Mouse (Mus musculus) skeletal muscle tissue, postnatal 0 days (tissue): Measurements from ENCODE around the gene Vmn1r137. TPM values are rescaled to one million over a fixed set of nuclear protein-coding genes. Genes with fewer than 3 reads are reported as not detected.

ENCODE experiments used
- polyA plus RNA-seq: library from polyadenylated mRNA; unstranded; fragments of >200 nt; fragmentation: Nextera tagmentation; extraction: Ambion mirVana; gene quantifications from 2 replicates; pipeline ENCODE4 v1.2.1, GENCODE M21; 2015

Gene Vmn1r137
- polyA plus RNA-seq: not detected in 2 replicates

DNA sequence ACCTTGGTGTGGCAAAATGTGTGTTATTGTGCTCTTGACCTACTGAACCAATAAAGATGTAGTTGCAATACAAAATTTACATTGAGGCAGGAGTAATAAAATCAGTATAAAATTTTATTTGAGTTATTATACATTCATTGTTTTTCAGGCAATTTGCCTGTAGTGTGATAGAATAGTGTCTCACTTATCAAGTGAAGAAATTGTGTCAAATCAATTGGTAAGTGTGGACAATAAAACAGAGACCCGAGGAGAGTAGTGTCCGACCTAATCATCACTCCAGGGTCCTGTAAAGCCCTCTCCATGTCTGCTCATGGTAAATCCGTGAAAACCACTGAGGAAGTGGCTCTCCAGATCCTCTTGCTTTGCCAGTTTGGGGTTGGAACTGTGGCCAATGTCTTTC, at the start of gene Vmn1r137:
Vmn1r137 (plus strand) TSS at position 301 of the 400 bp plus-strand sequence.

DNA sequence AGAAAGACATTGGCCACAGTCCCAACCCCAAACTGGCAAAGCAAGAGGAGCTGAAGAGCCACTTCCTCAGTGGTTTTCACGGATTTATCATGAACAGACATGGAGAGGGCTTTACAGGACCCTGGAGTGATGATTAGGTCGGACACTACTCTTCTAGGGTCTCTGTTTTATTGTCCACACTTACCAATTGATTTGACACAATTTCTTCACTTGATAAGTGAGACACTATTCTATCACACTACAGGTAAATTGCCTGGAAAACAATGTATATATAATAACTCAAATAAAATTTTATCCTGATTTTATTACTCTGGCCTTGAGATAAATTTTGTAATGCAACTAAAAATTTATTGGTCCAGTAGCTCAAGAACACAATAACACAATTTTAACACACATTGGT, 34.4 kb downstream of the Vmn1r137 start, which contains the start of gene Vmn1r138:
Vmn1r138 (minus strand) TSS at position 101 of the 400 bp plus-strand sequence.

Other genes starting within 250 kb of the Vmn1r137 start
- not detected in 2 replicates for gene Gm4175, start 233.1 kb upstream of the Vmn1r137 start, polyA plus RNA-seq
- not detected in 2 replicates for gene Gm4177, start 197.9 kb upstream of the Vmn1r137 start, polyA plus RNA-seq
- gene Vmn1r135, start 162.2 kb upstream of the Vmn1r137 start, polyA plus RNA-seq: not detected in 2 replicates
- not detected in 2 replicates for gene Gm5725, start 150.3 kb upstream of the Vmn1r137 start, polyA plus RNA-seq
- gene Gm5891, start 73.3 kb upstream of the Vmn1r137 start, polyA plus RNA-seq: not detected in 2 replicates
- gene Vmn1r138, start 34.3 kb downstream of the Vmn1r137 start, polyA plus RNA-seq: not detected in 2 replicates
- gene Gm6176, start 61.7 kb downstream of the Vmn1r137 start, polyA plus RNA-seq: not detected in 2 replicates
- not detected in 2 replicates for gene Vmn1r139, start 74.5 kb downstream of the Vmn1r137 start, polyA plus RNA-seq
- not detected in 2 replicates for gene Gm16451, start 123.7 kb downstream of the Vmn1r137 start, polyA plus RNA-seq
- gene Gm10666, start 140.2 kb downstream of the Vmn1r137 start, polyA plus RNA-seq: not detected in 2 replicates
- not detected in 2 replicates for gene Vmn1r142, start 169.4 kb downstream of the Vmn1r137 start, polyA plus RNA-seq
- not detected in 2 replicates for gene Vmn1r143, start 194.8 kb downstream of the Vmn1r137 start, polyA plus RNA-seq
- not detected in 2 replicates for gene Gm8653, start 206.7 kb downstream of the Vmn1r137 start, polyA plus RNA-seq
- gene Gm8453, start 234.9 kb downstream of the Vmn1r137 start, polyA plus RNA-seq: not detected in 2 replicates